Mouse (Mus musculus) lung, adult 2 months (tissue): Measurements from ENCODE around the gene Txnip. TPM values are rescaled to one million over a fixed set of nuclear protein-coding genes. Genes with fewer than 3 reads are reported as not detected.

ENCODE experiments used
- DNase-seq: peaks from one replicate; pipeline ENCODE4 v3.0.0; 2022
- H3K4me1 ChIP-seq: fragments of 200-500 bp; 2 replicates; pipeline ENCODE4 v1.6.1; 2011; ENCODE audit warnings: low read length; ENCODE audit not compliant: control insufficient read depth, insufficient read depth
- H3K4me3 ChIP-seq: fragments of 200-500 bp; replicated peaks from 2 replicates; pipeline ENCODE3; 2011; ENCODE audit warnings: low read depth, mild to moderate bottlenecking, control low read depth, low read length; ENCODE audit errors: extremely low read depth
- CTCF ChIP-seq: fragments of 200-500 bp; IDR thresholded peaks from 2 replicates; pipeline ENCODE4 v1.5.1; 2011; ENCODE audit warnings: mild to moderate bottlenecking, low read length, control low read depth; ENCODE audit not compliant: insufficient read depth
- POLR2A ChIP-seq: fragments of 200-500 bp; IDR thresholded peaks from 2 replicates; pipeline ENCODE4 v1.6.1; 2011; ENCODE audit warnings: low read depth, mild to moderate bottlenecking, control low read depth, low read length, borderline replicate concordance; ENCODE audit errors: extremely low read depth
- WGBS: fragments of 180-500 bp; shearing (Covaris S2); methylation state at CpG from one replicate; pipeline ENCODE4 v1.1.7; 2018; 5-methylcytosine and 5-hydroxymethylcytosine counted together
- polyA plus RNA-seq: library from polyadenylated mRNA; depleted of rRNA; stranded (reverse); fragments of >200 nt; gene quantifications from 2 replicates; pipeline ENCODE4 v1.2.3, GENCODE M21; 2012

The Txnip gene
- polyA plus RNA-seq, 1 experiment, result 806 TPM

- no peak for TF ChIP-seq CTCF
- no peak for TF ChIP-seq POLR2A
- H3K4me3 ChIP-seq, result no peak overlapping the region
- 62% methylated on average over 8 of the region's 8 CpGs for WGBS
- DNase-seq, result no peak
- peaks cover 30% of the 10 kb centered on the region for H3K4me1 ChIP-seq
Observed at GRCm38 (mm10) chr3:96566661-96567450, 9.1 kb downstream of the Txnip start.

- no peak overlapping the region for H3K4me3 ChIP-seq
- peaks cover 26% of the 10 kb centered on the region for H3K4me1 ChIP-seq
- 53% methylated on average over 8 of the region's 8 CpGs for WGBS
- TF ChIP-seq CTCF (no peak), POLR2A (no peak)
- DNase-seq, result no peak
Observed at GRCm38 (mm10) chr3:96568605-96569004, 10.8 kb downstream of the Txnip start.

DNA sequence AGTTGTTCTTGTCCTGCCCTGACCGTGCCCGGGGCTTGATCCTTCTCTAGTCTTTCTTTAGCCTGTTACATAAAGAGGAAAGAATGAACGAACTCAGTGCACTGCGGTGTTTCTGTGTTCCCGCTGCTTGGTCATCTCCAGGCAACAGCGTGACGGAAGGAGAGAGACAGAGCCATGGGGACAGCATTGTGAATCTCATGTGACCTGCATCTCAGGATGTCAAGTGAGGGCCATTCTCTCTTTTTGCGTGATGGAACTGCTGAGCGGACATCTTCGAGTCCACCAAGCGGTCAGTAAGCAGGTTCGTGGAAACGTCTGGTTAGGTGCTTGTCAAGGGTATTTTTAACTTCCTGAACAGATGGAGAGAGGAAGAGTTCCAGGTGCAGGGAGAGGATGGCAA is 11.7 kb downstream of the Txnip start:
- WGBS, result 86% methylated on average over 13 of the region's 13 CpGs
- no peak overlapping the region for H3K4me3 ChIP-seq

GRCm38 (mm10) chr3:96569966-96570605 is 12.3 kb downstream of the Txnip start:
- no peak for DNase-seq
- TF ChIP-seq POLR2A (no peak), CTCF (no peak)
- H3K4me1 ChIP-seq, result peaks cover 18% of the 10 kb centered on the region
- H3K4me3 ChIP-seq, result no peak overlapping the region
- 89% methylated on average over 11 of the region's 11 CpGs for WGBS

More for the DNA sequence above, 11.7 kb downstream of the Txnip start:
- peaks cover 18% of the 10 kb centered on the region for H3K4me1 ChIP-seq
- TF ChIP-seq CTCF (no peak), POLR2A (no peak)
- no peak for DNase-seq

DNA sequence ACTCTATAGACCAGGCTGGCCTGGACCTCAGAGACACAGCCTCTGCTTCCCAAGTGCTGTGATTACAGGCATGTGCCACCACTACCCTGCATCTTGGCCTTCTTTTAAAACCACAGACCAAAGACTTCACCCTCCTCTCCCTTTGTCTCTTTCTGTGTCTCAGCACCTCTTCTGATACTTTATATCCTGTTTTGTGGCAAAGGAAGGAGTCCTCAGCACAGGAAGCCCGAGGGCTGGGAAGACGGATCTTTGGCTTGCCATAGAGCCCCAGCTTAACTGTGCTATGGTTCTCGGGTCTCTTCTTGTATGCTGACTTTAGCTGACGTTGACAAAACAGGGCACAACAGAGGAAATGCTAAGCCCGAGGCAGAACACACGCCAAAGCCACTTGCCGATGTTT is 12.9 kb downstream of the Txnip start:
- 40% methylated on average over 7 of the region's 7 CpGs for WGBS
- Histone ChIP-seq H3K4me3 (no peak overlapping the region), H3K4me1 (peaks cover 24% of the 10 kb centered on the region)
- TF ChIP-seq CTCF (no peak), POLR2A (no peak)
- no peak for DNase-seq

- no peak for DNase-seq
- peaks cover 29% of the 10 kb centered on the region for H3K4me1 ChIP-seq
Observed at GRCm38 (mm10) chr3:96571336-96571735, 13.6 kb downstream of the Txnip start.

DNA sequence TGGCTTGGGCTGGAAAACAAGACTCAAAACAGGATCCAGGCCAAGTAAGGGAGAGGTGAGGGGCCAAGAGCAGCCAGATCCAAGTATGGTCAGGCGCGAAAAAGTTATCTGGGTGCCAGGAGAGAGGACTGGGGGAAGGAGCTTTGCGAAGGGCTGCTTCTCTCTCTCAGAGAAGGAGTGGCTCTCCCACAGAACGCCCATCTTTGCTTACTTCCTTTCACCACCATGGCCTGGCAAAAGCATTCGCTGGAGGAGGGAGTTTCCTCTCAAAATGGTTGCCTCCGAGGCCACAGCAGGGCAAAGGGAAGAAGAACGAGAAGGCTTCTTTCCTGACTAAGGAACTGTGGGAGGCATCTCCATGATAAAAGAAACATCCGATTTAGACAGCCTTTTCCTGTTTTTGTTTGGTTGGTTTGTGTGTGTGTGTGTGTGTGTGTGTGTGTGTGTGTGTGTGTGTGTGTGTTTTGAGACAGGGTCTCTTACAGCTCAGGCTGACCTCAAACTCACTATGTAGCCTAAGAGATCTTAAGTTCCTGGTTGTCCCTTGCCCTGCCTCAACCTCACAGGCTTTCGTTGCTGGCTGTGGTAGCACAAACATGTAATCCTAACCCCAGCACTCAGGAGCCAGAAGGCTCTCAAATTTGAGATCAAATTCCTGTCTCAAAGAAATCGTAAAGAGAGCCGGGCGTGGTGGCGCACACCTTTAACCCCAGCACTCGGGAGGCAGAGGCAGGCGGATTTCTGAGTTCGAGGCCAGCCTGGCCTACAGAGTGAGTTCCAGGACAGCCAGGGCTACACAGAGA is 14.3 kb downstream of the Txnip start:
- H3K4me3 ChIP-seq, result no peak overlapping the region
- WGBS, result 42% methylated on average over 16 of the region's 16 CpGs
- TF ChIP-seq CTCF (no peak), POLR2A (peak; percentile 24; the same call in 1 of the 2 replicates)
- peak; percentile 41 for DNase-seq
- H3K4me1 ChIP-seq, result peaks cover 32% of the 10 kb centered on the region

More at GRCm38 (mm10) chr3:96571336-96571735, 13.6 kb downstream of the Txnip start:
- WGBS, result 65% methylated on average over 2 of the region's 2 CpGs
- TF ChIP-seq POLR2A (no peak), CTCF (no peak)
- H3K4me3 ChIP-seq, result no peak overlapping the region

DNA sequence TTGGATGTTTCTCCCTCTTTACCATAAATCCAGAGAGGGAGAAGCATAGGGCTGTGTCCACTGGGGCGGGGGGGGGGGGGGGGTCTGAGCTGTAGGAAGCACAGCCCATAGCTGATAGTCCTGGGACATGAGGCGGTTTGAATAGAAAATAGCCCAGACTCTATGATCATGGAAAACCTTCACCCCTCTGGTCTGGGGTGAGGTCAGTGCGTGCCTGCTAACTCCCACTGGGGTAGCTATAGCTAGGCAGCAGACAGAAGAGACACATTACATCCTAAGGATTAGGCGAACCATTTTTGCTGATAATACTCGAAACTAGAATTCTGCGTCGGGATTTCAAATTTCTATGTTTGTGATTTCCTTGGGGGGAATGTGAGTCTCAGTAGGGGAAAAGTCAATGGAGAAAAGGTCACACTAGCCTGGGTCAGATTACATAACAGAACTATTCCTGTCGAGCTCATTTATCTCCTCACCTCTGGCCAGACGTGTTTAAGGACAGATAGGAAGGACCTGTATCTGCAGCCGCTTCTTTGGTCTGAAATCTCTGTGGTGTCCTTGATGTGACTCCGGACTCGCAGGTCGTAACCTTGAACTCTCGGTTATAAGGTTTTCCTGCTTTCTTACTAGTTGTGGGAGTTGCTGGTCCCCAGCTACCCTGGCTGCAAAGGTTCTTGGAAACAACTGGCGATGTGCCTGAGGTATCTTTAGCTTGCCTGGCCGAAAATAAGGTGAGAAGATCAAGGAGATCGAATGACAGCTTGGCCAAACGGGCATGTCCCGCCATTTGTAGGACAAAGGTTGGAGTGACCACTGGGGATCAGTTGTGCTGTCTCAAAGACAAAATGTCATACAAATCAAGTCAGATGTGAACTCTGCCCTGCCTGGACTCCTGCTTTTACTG is 16.1 kb downstream of the Txnip start:
- peaks cover 40% of the 10 kb centered on the region for H3K4me1 ChIP-seq
- no peak overlapping the region for H3K4me3 ChIP-seq
- no peak for TF ChIP-seq CTCF
- TF ChIP-seq POLR2A, result no peak
- 74% methylated on average over 19 of the region's 19 CpGs for WGBS
- DNase-seq, result peak; percentile 7
